Comparison of ENCODE assay signal across 6 mouse cellular contexts in genomic region chr17:6958881-6959280, GRCm38 (mm10). TPM values are rescaled to one million over a fixed set of nuclear protein-coding genes. Genes with fewer than 3 reads are reported as not detected.
"Had no signal": no experiment of that assay in that cellular context is flagged by ENCODE, and none has a peak within 500 bp of the region (broad histone marks: within the 10 kb centered on the region; RNA-seq: fewer than 3 reads in every experiment).

No protein-coding gene starts in this region.

RNA-seq across cellular contexts. Expression of gene Gm49721, which starts 19.8 kb away (rescaled TPM):
- total RNA-seq: layer of hippocampus, postnatal 25 days; megakaryocyte, adult 5-6 weeks had no signal
- polyA plus RNA-seq: kidney, embryonic 14.5 days; macrophage; small intestine, adult 2 months; spleen, adult 2 months had no signal
